Mouse (Mus musculus) brain, embryonic 14.5 days (tissue): ENCODE results near the gene Btbd8.

Source experiments
- CTCF ChIP-seq: fragments of 200-500 bp; IDR thresholded peaks from 2 replicates; pipeline ENCODE4 v1.5.1; 2012; ENCODE audit warnings: inconsistent platforms, mild to moderate bottlenecking, moderate library complexity, borderline replicate concordance; ENCODE audit not compliant: insufficient read depth, insufficient read length; ENCODE audit errors: extremely low read depth
- POLR2A ChIP-seq: fragments of 200-500 bp; IDR thresholded peaks from 2 replicates; pipeline ENCODE4 v1.6.1; 2012; ENCODE audit warnings: mild to moderate bottlenecking, inconsistent platforms, borderline replicate concordance; ENCODE audit not compliant: poor library complexity, insufficient read depth, insufficient read length, severe bottlenecking; ENCODE audit errors: extremely low read depth

DNA sequence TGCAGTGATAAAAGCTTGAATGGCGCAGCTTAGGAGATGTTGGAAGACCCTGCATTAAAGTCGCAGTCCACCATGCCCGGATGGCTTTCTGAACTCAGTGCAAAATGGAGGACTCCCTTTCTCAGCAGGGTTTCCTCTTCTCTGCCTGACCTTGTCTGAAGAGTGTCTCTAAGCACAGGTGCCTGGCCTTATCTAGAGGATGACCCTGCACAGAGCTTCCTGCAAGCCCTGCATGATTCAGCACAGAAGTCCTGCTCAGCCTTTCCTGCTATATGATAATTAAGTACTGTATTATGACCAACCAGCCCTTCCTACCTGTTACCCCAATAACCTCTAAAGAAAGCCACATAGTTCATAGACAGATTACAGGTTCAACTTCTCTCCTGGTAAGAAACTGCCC, 77.7 kb downstream of the Btbd8 start:
- TF ChIP-seq CTCF (no peak), POLR2A (no peak)
